Mouse (Mus musculus) kidney, embryonic 14.5 days (tissue): ENCODE measurements at regions not wholly inside any gene's neighbourhood (a gene's known extent, or its start where the extent isn't known, plus 50 kb on each side); places are given as distances from the start of the nearest gene placed in this dataset.

ENCODE experiments used
- ATAC-seq: fragments of 200-750 bp; cut with Nextera tagmentation; 2 replicates; pipeline ENCODE4 v1.8.0; 2017; ENCODE audit warnings: moderate number of reproducible peaks, mild to moderate bottlenecking, moderate TSS enrichment, moderate library complexity; ENCODE audit not compliant: low FRiP score, low TSS enrichment
- H3K27ac ChIP-seq: fragments of 300-500 bp; sonication (generic); 2 replicates; pipeline ENCODE4 v1.5.1; 2014; ENCODE audit warnings: low read depth, mild to moderate bottlenecking, low read length, moderate library complexity, mixed read lengths
- H3K27me3 ChIP-seq: fragments of 300-500 bp; sonication (generic); 2 replicates; pipeline ENCODE4 v1.6.1; 2014; ENCODE audit warnings: mild to moderate bottlenecking, low read length; ENCODE audit not compliant: control insufficient read depth, insufficient read depth
- H3K36me3 ChIP-seq: fragments of 300-500 bp; sonication (generic); 2 replicates; pipeline ENCODE4 v1.6.1; 2014; ENCODE audit warnings: low read length, mixed read lengths; ENCODE audit not compliant: control insufficient read depth, insufficient read depth
- H3K4me1 ChIP-seq: fragments of 300-500 bp; sonication (generic); 2 replicates; pipeline ENCODE4 v1.6.1; 2014; ENCODE audit warnings: low read length, mixed read lengths; ENCODE audit not compliant: control insufficient read depth, insufficient read depth
- H3K4me2 ChIP-seq: fragments of 300-500 bp; sonication (generic); replicated peaks from 2 replicates; pipeline ENCODE4 v1.6.1; 2014; ENCODE audit warnings: low read depth, mild to moderate bottlenecking, low read length
- H3K4me3 ChIP-seq: fragments of 300-500 bp; sonication (generic); 2 replicates; pipeline ENCODE4 v1.5.1; 2014; ENCODE audit warnings: mild to moderate bottlenecking, low read length
- H3K9ac ChIP-seq: fragments of 300-500 bp; sonication (generic); 2 replicates; pipeline ENCODE4 v1.6.1; 2014; ENCODE audit warnings: low read depth, mild to moderate bottlenecking, low read length, moderate library complexity
- H3K9me3 ChIP-seq: fragments of 300-500 bp; sonication (generic); 2 replicates; pipeline ENCODE4 v1.6.1; 2016; ENCODE audit warnings: low read length; ENCODE audit not compliant: control insufficient read depth
- WGBS: fragments of 180-500 bp; shearing (Covaris S2); extraction: QIAGEN DNeasy Blood & Tissue Kit; methylation state at CpG from one replicate; pipeline ENCODE4 v1.1.7; 2014; 5-methylcytosine and 5-hydroxymethylcytosine counted together

GRCm38 (mm10) chr8:30439423-30439822, 2989.1 kb upstream of the 5930422O12Rik start:
- H3K9ac ChIP-seq, result no peak overlapping the region
- H3K4me3 ChIP-seq, result no peak overlapping the region
- no peaks in the 10 kb centered on the region for H3K4me1 ChIP-seq
- 67% methylated on average over 2 of the region's 2 CpGs for WGBS
- no peak overlapping the region for H3K27ac ChIP-seq
- ATAC-seq, result no peak
- H3K36me3 ChIP-seq, result no peaks in the 10 kb centered on the region
- no peaks in the 10 kb centered on the region for H3K9me3 ChIP-seq
- H3K4me2 ChIP-seq, result no peak overlapping the region
- no peaks in the 10 kb centered on the region for H3K27me3 ChIP-seq

GRCm38 (mm10) chr8:30441821-30442220, 2986.7 kb upstream of the 5930422O12Rik start:
- Histone ChIP-seq H3K9me3 (no peaks in the 10 kb centered on the region), H3K4me2 (no peak overlapping the region), H3K9ac (no peak overlapping the region), H3K27ac (no peak overlapping the region), H3K36me3 (no peaks in the 10 kb centered on the region), H3K4me3 (no peak overlapping the region), H3K27me3 (no peaks in the 10 kb centered on the region), H3K4me1 (no peaks in the 10 kb centered on the region)
- no peak for ATAC-seq
- 87% methylated on average over 1 of the region's 1 CpGs for WGBS

GRCm38 (mm10) chr8:30443874-30444273, 2984.6 kb upstream of the 5930422O12Rik start:
- no peaks in the 10 kb centered on the region for H3K9me3 ChIP-seq
- no peak overlapping the region for H3K27ac ChIP-seq
- ATAC-seq, result no peak
- H3K9ac ChIP-seq, result no peak overlapping the region
- WGBS, result 67% methylated on average over 2 of the region's 2 CpGs
- no peaks in the 10 kb centered on the region for H3K36me3 ChIP-seq
- no peaks in the 10 kb centered on the region for H3K4me1 ChIP-seq
- H3K4me2 ChIP-seq, result no peak overlapping the region
- H3K27me3 ChIP-seq, result no peaks in the 10 kb centered on the region
- H3K4me3 ChIP-seq, result no peak overlapping the region

DNA sequence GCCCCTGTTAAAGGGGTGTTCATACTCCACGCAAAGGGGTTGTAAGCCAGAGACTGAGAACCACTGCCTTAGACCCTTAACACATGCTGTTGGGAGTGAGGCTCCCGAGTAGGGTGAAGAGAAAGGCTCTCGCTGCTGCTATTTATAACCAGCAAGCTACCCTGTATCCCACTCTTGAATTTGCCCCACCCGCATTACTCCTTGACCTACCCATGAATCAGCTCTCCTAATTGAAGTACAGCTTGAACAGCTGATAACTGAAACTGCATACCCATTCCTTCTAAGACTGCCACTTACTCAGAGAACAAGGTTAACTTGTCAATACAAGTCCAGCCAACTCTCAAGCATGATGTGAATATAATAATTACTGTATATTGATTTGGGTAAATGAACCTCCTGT, 2984.2 kb upstream of the 5930422O12Rik start:
- Histone ChIP-seq H3K9me3 (no peaks in the 10 kb centered on the region), H3K27me3 (no peaks in the 10 kb centered on the region), H3K27ac (no peak overlapping the region), H3K9ac (no peak overlapping the region), H3K4me2 (no peak overlapping the region), H3K4me3 (no peak overlapping the region), H3K36me3 (no peaks in the 10 kb centered on the region), H3K4me1 (no peaks in the 10 kb centered on the region)
- 74% methylated on average over 4 of the region's 4 CpGs for WGBS
- ATAC-seq, result no peak

GRCm38 (mm10) chr8:30458136-30458535, 2970.4 kb upstream of the 5930422O12Rik start:
- Histone ChIP-seq H3K27ac (no peak overlapping the region), H3K9me3 (no peaks in the 10 kb centered on the region), H3K4me3 (no peak overlapping the region), H3K36me3 (no peaks in the 10 kb centered on the region), H3K4me1 (no peaks in the 10 kb centered on the region), H3K9ac (no peak overlapping the region), H3K4me2 (no peak overlapping the region), H3K27me3 (no peaks in the 10 kb centered on the region)
- WGBS, result 17% methylated on average over 4 of the region's 4 CpGs
- no peak; the same call in 1 of the 2 replicates for ATAC-seq

DNA sequence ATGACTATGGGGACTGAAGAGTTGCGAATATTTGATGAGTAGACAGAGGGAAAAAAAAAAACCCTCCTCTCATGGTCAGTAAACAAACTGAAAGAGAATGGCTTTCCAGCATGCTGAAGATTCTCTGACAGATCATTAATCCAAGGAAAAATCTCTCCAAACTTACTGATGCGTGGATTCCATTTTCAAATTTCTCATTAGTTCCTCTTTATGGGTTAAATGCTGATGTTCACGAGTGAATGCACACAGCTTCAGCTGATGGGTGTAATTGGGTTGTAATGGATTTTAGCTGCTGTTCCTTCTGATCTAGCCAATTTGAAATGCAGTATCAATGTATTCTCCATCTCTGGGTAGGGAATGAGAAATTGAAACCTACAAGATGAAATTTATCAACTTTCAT, 2945.6 kb upstream of the 5930422O12Rik start:
- no peak overlapping the region for H3K4me2 ChIP-seq
- H3K4me1 ChIP-seq, result no peaks in the 10 kb centered on the region
- no peaks in the 10 kb centered on the region for H3K36me3 ChIP-seq
- H3K27me3 ChIP-seq, result no peaks in the 10 kb centered on the region
- H3K9me3 ChIP-seq, result no peaks in the 10 kb centered on the region
- H3K9ac ChIP-seq, result no peak overlapping the region
- no peak for ATAC-seq
- H3K4me3 ChIP-seq, result no peak overlapping the region
- WGBS, result 69% methylated on average over 3 of the region's 3 CpGs
- no peak overlapping the region for H3K27ac ChIP-seq

- ATAC-seq, result peak; percentile 55; the same call in 1 of the 2 replicates
- no peaks in the 10 kb centered on the region for H3K4me1 ChIP-seq
- H3K9me3 ChIP-seq, result no peaks in the 10 kb centered on the region
- H3K27ac ChIP-seq, result no peak overlapping the region
- no peaks in the 10 kb centered on the region for H3K36me3 ChIP-seq
- WGBS, result 63% methylated on average over 6 of the region's 6 CpGs
- no peak overlapping the region for H3K9ac ChIP-seq
- no peaks in the 10 kb centered on the region for H3K27me3 ChIP-seq
- no peak overlapping the region for H3K4me2 ChIP-seq
- no peak overlapping the region for H3K4me3 ChIP-seq
Observed at GRCm38 (mm10) chr8:30494851-30495355, 2933.6 kb upstream of the 5930422O12Rik start.

- no peak for ATAC-seq
- Histone ChIP-seq H3K4me1 (no peaks in the 10 kb centered on the region), H3K9me3 (no peaks in the 10 kb centered on the region), H3K36me3 (no peaks in the 10 kb centered on the region), H3K27me3 (no peaks in the 10 kb centered on the region), H3K4me3 (no peak overlapping the region), H3K4me2 (no peak overlapping the region), H3K27ac (no peak overlapping the region), H3K9ac (no peak overlapping the region)
- WGBS, result 65% methylated on average over 2 of the region's 2 CpGs
Observed at GRCm38 (mm10) chr8:30502164-30502563, 2926.3 kb upstream of the 5930422O12Rik start.

GRCm38 (mm10) chr8:30511358-30511757, 2917.2 kb upstream of the 5930422O12Rik start:
- Histone ChIP-seq H3K4me3 (no peak overlapping the region), H3K27me3 (no peaks in the 10 kb centered on the region), H3K27ac (no peak overlapping the region), H3K9me3 (no peaks in the 10 kb centered on the region), H3K4me1 (no peaks in the 10 kb centered on the region), H3K36me3 (no peaks in the 10 kb centered on the region), H3K4me2 (no peak overlapping the region), H3K9ac (no peak overlapping the region)
- no peak for ATAC-seq
- 96% methylated on average over 2 of the region's 2 CpGs for WGBS
